Mouse (Mus musculus) liver, embryonic 16.5 days (tissue): ENCODE data around the gene Pde10a. TPM values are rescaled to one million over a fixed set of nuclear protein-coding genes. Genes with fewer than 3 reads are reported as not detected.
A peak's percentile ranks its signal among the peaks of the same experiment; 100 is the strongest.

Source experiments
- ATAC-seq: fragments of 200-750 bp; cut with Nextera tagmentation; 2 replicates; pipeline ENCODE4 v1.8.0; 2017; ENCODE audit warnings: low read depth, mild to moderate bottlenecking, moderate number of reproducible peaks, moderate library complexity
- H3K27ac ChIP-seq: fragments of 300-500 bp; sonication (generic); 2 replicates; pipeline ENCODE4 v1.5.1; 2014; ENCODE audit warnings: mild to moderate bottlenecking, low read length
- H3K27me3 ChIP-seq: fragments of 300-500 bp; sonication (generic); 2 replicates; pipeline ENCODE4 v1.6.1; 2014; ENCODE audit warnings: low read depth, low read length, mixed read lengths; ENCODE audit not compliant: control insufficient read depth, insufficient read depth
- H3K36me3 ChIP-seq: fragments of 300-500 bp; sonication (generic); 2 replicates; pipeline ENCODE4 v1.6.1; 2014; ENCODE audit warnings: mild to moderate bottlenecking; ENCODE audit not compliant: control insufficient read depth, insufficient read depth
- H3K4me1 ChIP-seq: fragments of 300-500 bp; sonication (generic); 2 replicates; pipeline ENCODE4 v1.6.1; 2014; ENCODE audit warnings: low read depth, low read length, mixed read lengths; ENCODE audit not compliant: control insufficient read depth
- H3K4me2 ChIP-seq: fragments of 300-500 bp; sonication (generic); 2 replicates; pipeline ENCODE4 v1.6.1; 2014; ENCODE audit warnings: low read depth, low read length, mixed read lengths
- H3K4me3 ChIP-seq: fragments of 300-500 bp; sonication (generic); 2 replicates; pipeline ENCODE4 v1.5.1; 2014; ENCODE audit warnings: low read depth, mild to moderate bottlenecking, low read length
- H3K9ac ChIP-seq: fragments of 300-500 bp; sonication (generic); 2 replicates; pipeline ENCODE4 v1.6.1; 2014; ENCODE audit warnings: low read depth, low read length
- H3K9me3 ChIP-seq: fragments of 300-500 bp; sonication (generic); replicated peaks from 2 replicates; pipeline ENCODE4 v1.6.1; 2016; ENCODE audit warnings: low read length; ENCODE audit not compliant: control insufficient read depth
- WGBS: fragments of 180-500 bp; shearing (Covaris S2); extraction: QIAGEN DNeasy Blood & Tissue Kit; methylation state at CpG from one replicate; pipeline ENCODE4 v1.1.7; 2014; ENCODE audit not compliant: insufficient replicate concordance; 5-methylcytosine and 5-hydroxymethylcytosine counted together
- polyA plus RNA-seq: library from polyadenylated mRNA; unstranded; fragments of >200 nt; fragmentation: Nextera tagmentation; extraction: Ambion mirVana; gene quantifications from 2 replicates; pipeline ENCODE4 v1.2.1, GENCODE M21; 2015

The Pde10a gene
- polyA plus RNA-seq, 1 experiment from 2014 or later = 0.89 TPM

GRCm38 (mm10) chr17:9031241-9032141, 506.3 kb downstream of the Pde10a start:
- Histone ChIP-seq H3K27ac (no peak overlapping the region), H3K9me3 (no peaks in the 10 kb centered on the region), H3K4me3 (no peak overlapping the region), H3K9ac (no peak overlapping the region), H3K4me1 (no peaks in the 10 kb centered on the region), H3K4me2 (peak overlapping the region; percentile 24), H3K36me3 (no peaks in the 10 kb centered on the region), H3K27me3 (no peaks in the 10 kb centered on the region)
- WGBS = 10% methylated on average over 24 of the region's 24 CpGs
- ATAC-seq = no peak

GRCm38 (mm10) chr17:9032362-9033044, 507.3 kb downstream of the Pde10a start:
- no peak overlapping the region for H3K4me3 ChIP-seq
- 58% methylated on average over 6 of the region's 6 CpGs for WGBS
- no peak overlapping the region for H3K9ac ChIP-seq

GRCm38 (mm10) chr17:9033511-9033910, 508.3 kb downstream of the Pde10a start:
- no peak overlapping the region for H3K4me2 ChIP-seq
- no peaks in the 10 kb centered on the region for H3K4me1 ChIP-seq
- no peak overlapping the region for H3K27ac ChIP-seq
- WGBS = 54% methylated on average over 5 of the region's 5 CpGs
- H3K9ac ChIP-seq = no peak overlapping the region
- no peak for ATAC-seq
- no peaks in the 10 kb centered on the region for H3K9me3 ChIP-seq
- H3K27me3 ChIP-seq = no peaks in the 10 kb centered on the region
- H3K4me3 ChIP-seq = no peak overlapping the region
- no peaks in the 10 kb centered on the region for H3K36me3 ChIP-seq

More at GRCm38 (mm10) chr17:9032362-9033044, 507.3 kb downstream of the Pde10a start:
- Histone ChIP-seq H3K27ac (no peak overlapping the region), H3K4me2 (no peak overlapping the region), H3K27me3 (no peaks in the 10 kb centered on the region), H3K4me1 (no peaks in the 10 kb centered on the region), H3K36me3 (no peaks in the 10 kb centered on the region), H3K9me3 (no peaks in the 10 kb centered on the region)
- ATAC-seq = no peak

- H3K27me3 ChIP-seq = no peaks in the 10 kb centered on the region
- H3K27ac ChIP-seq = no peak overlapping the region
- no peaks in the 10 kb centered on the region for H3K9me3 ChIP-seq
- no peak overlapping the region for H3K4me2 ChIP-seq
- H3K36me3 ChIP-seq = no peaks in the 10 kb centered on the region
- 51% methylated on average over 8 of the region's 8 CpGs for WGBS
- no peak overlapping the region for H3K9ac ChIP-seq
- no peak for ATAC-seq
- H3K4me1 ChIP-seq = no peaks in the 10 kb centered on the region
- no peak overlapping the region for H3K4me3 ChIP-seq
Measured at GRCm38 (mm10) chr17:9035561-9036348, 510.6 kb downstream of the Pde10a start.

Other genes starting within 250 kb of the Pde10a start
- gene Mpc1, start 242.5 kb upstream of the Pde10a start, polyA plus RNA-seq = 168 and 173 TPM in 2 replicates
- 44.5 and 47.4 TPM in 2 replicates for gene Sft2d1, start 214.3 kb upstream of the Pde10a start, polyA plus RNA-seq
- gene Prr18, start 187.9 kb upstream of the Pde10a start, polyA plus RNA-seq = 0.07 TPM in 1 of 2 replicates, not detected in the other
- gene T2, start 169.4 kb upstream of the Pde10a start, polyA plus RNA-seq = not detected in 2 replicates
- gene T, start 90.9 kb upstream of the Pde10a start, polyA plus RNA-seq = not detected in 2 replicates
- not detected in 2 replicates for gene Gm17087, start 41.6 kb downstream of the Pde10a start, polyA plus RNA-seq